Mouse (Mus musculus) naive thymus-derived CD4-positive, alpha-beta T cell, adult 2 months (primary cell): ENCODE measurements at regions not wholly inside any gene's neighbourhood (a gene's known extent, or its start where the extent isn't known, plus 50 kb on each side); places are given as distances from the start of the nearest gene placed in this dataset.
"Not testable (repeated sequence)": the region's sequence is repeated elsewhere in the genome, so short reads cannot be mapped to it uniquely, and the experiment has no call there.

Source experiments
- DNase-seq: peaks from one replicate; pipeline ENCODE4 v3.0.0-alpha.2; 2011; ENCODE audit warnings: low read depth

- DNase-seq = no peak
These were observed 216.2 kb upstream of the Sesn3 start for GRCm38 (mm10) chr9:14058592-14059227.

- DNase-seq = no peak
These were observed 215.6 kb upstream of the Sesn3 start for GRCm38 (mm10) chr9:14059228-14059779.

- no peak for DNase-seq
These were observed 214.6 kb upstream of the Sesn3 start for GRCm38 (mm10) chr9:14060257-14060656.

- no peak for DNase-seq
These were observed 213.5 kb upstream of the Sesn3 start for GRCm38 (mm10) chr9:14061389-14061788.

GRCm38 (mm10) chr9:14061840-14062239 is 213.0 kb upstream of the Sesn3 start:
- DNase-seq = no peak

- DNase-seq = no peak
These were observed 212.2 kb upstream of the Sesn3 start for GRCm38 (mm10) chr9:14062706-14063105.

- DNase-seq = not testable (repeated sequence)
These were observed 208.1 kb upstream of the Sesn3 start for GRCm38 (mm10) chr9:14066741-14067140.

- no peak for DNase-seq
These were observed 205.8 kb upstream of the Sesn3 start for GRCm38 (mm10) chr9:14069076-14069475.

- no peak for DNase-seq
These were observed 205.1 kb upstream of the Sesn3 start for GRCm38 (mm10) chr9:14069770-14070169.

- peak; percentile 33 for DNase-seq
These were observed 203.1 kb upstream of the Sesn3 start for GRCm38 (mm10) chr9:14071728-14072127.

- no peak for DNase-seq
These were observed 201.9 kb upstream of the Sesn3 start for GRCm38 (mm10) chr9:14072950-14073349.

GRCm38 (mm10) chr9:14074273-14074672 is 200.6 kb upstream of the Sesn3 start:
- no peak for DNase-seq

- DNase-seq = not testable (repeated sequence)
These were observed 200.0 kb upstream of the Sesn3 start for GRCm38 (mm10) chr9:14074866-14075265.

GRCm38 (mm10) chr9:14075452-14075851 is 199.4 kb upstream of the Sesn3 start:
- DNase-seq = no peak

- no peak for DNase-seq
These were observed 199.0 kb upstream of the Sesn3 start for GRCm38 (mm10) chr9:14075868-14076267.

- no peak for DNase-seq
These were observed 198.1 kb upstream of the Sesn3 start for GRCm38 (mm10) chr9:14076728-14077127.

GRCm38 (mm10) chr9:14081138-14081537 is 193.7 kb upstream of the Sesn3 start:
- DNase-seq = no peak

GRCm38 (mm10) chr9:14086201-14086600 is 188.7 kb upstream of the Sesn3 start:
- DNase-seq = no peak

GRCm38 (mm10) chr9:14086611-14087010 is 188.3 kb upstream of the Sesn3 start:
- DNase-seq = no peak

GRCm38 (mm10) chr9:14087874-14088273 is 187.0 kb upstream of the Sesn3 start:
- DNase-seq = peak; percentile 62

- no peak for DNase-seq
These were observed 185.0 kb upstream of the Sesn3 start for GRCm38 (mm10) chr9:14089791-14090256.

GRCm38 (mm10) chr9:14090454-14090853 is 184.4 kb upstream of the Sesn3 start:
- peak; percentile 49 for DNase-seq

- DNase-seq = peak; percentile 66
These were observed 183.6 kb upstream of the Sesn3 start for GRCm38 (mm10) chr9:14091099-14091930.
